In genomic region chr1:118472386-118472785, GRCm38 (mm10) we compare ENCODE assay signal across 22 mouse cellular contexts.
DNase-seq lines count a peak whose midpoint lies in the region; ATAC-seq and TF ChIP-seq lines count a peak whose summit lies in the region.
"Had no signal": no experiment of that assay in that cellular context is flagged by ENCODE, and none has a peak within 500 bp of the region (broad histone marks: within the 10 kb centered on the region; RNA-seq: fewer than 3 reads in every experiment).

No protein-coding gene starts in this region.

- no peak overlapping the region for H3K4me3 ChIP-seq in kidney, postnatal 0 days (replicated peaks; ENCODE audit: low read depth, low read length)
- H3K4me3 ChIP-seq in heart, embryonic 13.5 days: no peak overlapping the region
- no peak overlapping the region for H3K4me3 ChIP-seq in neural tube, embryonic 15.5 days (replicated peaks)
- H3K4me3 ChIP-seq: embryonic facial prominence, embryonic 15.5 days; gastrocnemius, adult 2 months; intestine, embryonic 15.5 days; limb, embryonic 13.5 days; liver, embryonic 13.5 days; midbrain, embryonic 12.5 days had no signal

- 72% methylated on average over 8 of the region's 8 CpGs for WGBS in kidney, postnatal 0 days
- 26% methylated on average over 8 of the region's 8 CpGs for WGBS in heart, embryonic 13.5 days
- WGBS in neural tube, embryonic 15.5 days: 82% methylated on average over 8 of the region's 8 CpGs

- H3K36me3 ChIP-seq in kidney, postnatal 0 days (ENCODE audit: insufficient read depth, low read length): peaks cover 11% of the 10 kb centered on the region; the same call in 1 of the 2 replicates
- peaks cover 63% of the 10 kb centered on the region for H3K36me3 ChIP-seq in heart, embryonic 13.5 days
- peaks cover 34% of the 10 kb centered on the region for H3K36me3 ChIP-seq in neural tube, embryonic 15.5 days

- no peak overlapping the region for H3K9ac ChIP-seq in kidney, postnatal 0 days (ENCODE audit: low read depth, low read length)
- no peak overlapping the region for H3K9ac ChIP-seq in heart, embryonic 13.5 days
- no peak overlapping the region for H3K9ac ChIP-seq in neural tube, embryonic 15.5 days (replicated peaks)
- H3K9ac ChIP-seq: embryonic facial prominence, embryonic 15.5 days; intestine, embryonic 15.5 days; limb, embryonic 13.5 days; liver, embryonic 13.5 days; midbrain, embryonic 12.5 days had no signal

- H3K27me3 ChIP-seq in kidney, postnatal 0 days (ENCODE audit: insufficient read depth, low read length): no peaks in the 10 kb centered on the region
- H3K27me3 ChIP-seq in heart, embryonic 13.5 days (replicated peaks): no peaks in the 10 kb centered on the region
- no peaks in the 10 kb centered on the region for H3K27me3 ChIP-seq in neural tube, embryonic 15.5 days (replicated peaks)
- H3K27me3 ChIP-seq: embryonic facial prominence, embryonic 15.5 days; intestine, embryonic 15.5 days; limb, embryonic 13.5 days; liver, embryonic 13.5 days; midbrain, embryonic 12.5 days had no signal

- DNase-seq in heart, adult 11 months: peak; percentile 94
- DNase-seq in heart, adult 8-10 months (ENCODE audit: low spot score): no peak
- no peak for DNase-seq in kidney, postnatal 0 days (ENCODE audit: low spot score)
- DNase-seq in kidney, adult 18-20 months: no peak
- no peak for DNase-seq in testis, postnatal 14 days (ENCODE audit: low spot score)
- DNase-seq in left cerebral cortex, adult 11 months (ENCODE audit: low spot score): no peak
- DNase-seq: adrenal gland, postnatal 36 days; cerebellum, adult 11 months; cerebellum, adult 9-11 months; gastrocnemius, adult 2 months; liver, embryonic 13.5 days; lung, adult 2 months; lung, postnatal 14 days had no signal

- no peaks in the 10 kb centered on the region for H3K4me1 ChIP-seq in kidney, postnatal 0 days (replicated peaks; ENCODE audit: insufficient read depth, low read length)
- peaks cover 8% of the 10 kb centered on the region for H3K4me1 ChIP-seq in heart, embryonic 13.5 days
- no peaks in the 10 kb centered on the region for H3K4me1 ChIP-seq in neural tube, embryonic 15.5 days
- H3K4me1 ChIP-seq: embryonic facial prominence, embryonic 15.5 days; intestine, embryonic 15.5 days; limb, embryonic 13.5 days; midbrain, embryonic 12.5 days had no signal

- H3K4me2 ChIP-seq in kidney, postnatal 0 days (ENCODE audit: low read length): no peak overlapping the region
- no peak overlapping the region for H3K4me2 ChIP-seq in heart, embryonic 13.5 days
- H3K4me2 ChIP-seq in neural tube, embryonic 15.5 days: no peak overlapping the region
- H3K4me2 ChIP-seq: embryonic facial prominence, embryonic 15.5 days; intestine, embryonic 15.5 days; limb, embryonic 13.5 days; liver, embryonic 13.5 days; midbrain, embryonic 12.5 days had no signal

- no peak overlapping the region for H3K27ac ChIP-seq in kidney, postnatal 0 days
- H3K27ac ChIP-seq in heart, embryonic 13.5 days (replicated peaks): peak overlapping the region; percentile 57
- H3K27ac ChIP-seq in neural tube, embryonic 15.5 days (replicated peaks): no peak overlapping the region
- H3K27ac ChIP-seq: embryonic facial prominence, embryonic 15.5 days; gastrocnemius, adult 2 months; intestine, embryonic 15.5 days; limb, embryonic 13.5 days; liver, embryonic 13.5 days; midbrain, embryonic 12.5 days had no signal

- 0 out of 2 replicates have a peak, but pooled peaks have one; percentile 60 for ATAC-seq in kidney, postnatal 0 days (replicated peaks; ENCODE audit: low FRiP score, low read depth)
- peak; percentile 45; the same call in 1 of the 2 replicates for ATAC-seq in heart, embryonic 13.5 days (ENCODE audit: extremely low read depth, insufficient number of reproducible peaks, low FRiP score, low TSS enrichment)
- no peak for ATAC-seq in neural tube, embryonic 15.5 days (ENCODE audit: low FRiP score)
- ATAC-seq: forebrain, embryonic 14.5 days; hindbrain, embryonic 16.5 days; intestine, embryonic 15.5 days had no signal

- H3K9me3 ChIP-seq in kidney, postnatal 0 days (replicated peaks; ENCODE audit: low read length): no peaks in the 10 kb centered on the region
- H3K9me3 ChIP-seq in heart, embryonic 13.5 days: no peaks in the 10 kb centered on the region
- no peaks in the 10 kb centered on the region for H3K9me3 ChIP-seq in neural tube, embryonic 15.5 days (replicated peaks)
- H3K9me3 ChIP-seq: embryonic facial prominence, embryonic 15.5 days; G1E; intestine, embryonic 15.5 days; limb, embryonic 13.5 days; liver, embryonic 13.5 days; midbrain, embryonic 12.5 days had no signal

- no peak for TF ChIP-seq CTCF in kidney, postnatal 0 days (IDR thresholded peaks at IDR 0.05; ENCODE audit: low read depth)
